ENCODE assay signal across 1 mouse cellular context in the genomic region with DNA sequence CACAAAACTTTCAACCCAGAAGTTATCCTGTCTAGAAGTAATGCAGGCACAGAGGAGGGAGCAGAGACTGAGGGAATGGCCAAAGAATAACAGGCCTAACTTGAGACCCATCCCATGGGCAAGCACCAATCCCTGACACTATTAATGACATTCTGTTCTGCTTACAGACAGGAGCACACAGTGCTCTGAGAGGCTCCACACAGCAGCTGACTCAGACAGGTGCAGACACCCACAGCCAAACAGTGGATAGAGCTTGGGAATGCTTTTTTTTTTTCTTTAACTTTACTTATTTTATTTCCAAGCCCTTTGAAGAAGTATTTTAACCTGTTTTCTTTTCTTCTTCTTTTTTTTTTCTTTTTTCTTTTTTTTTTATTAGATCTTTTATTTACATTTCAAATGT.
TF ChIP-seq lines count a peak whose summit lies in the region.

No protein-coding gene starts in this region.

TF ChIP-seq in myocyte, 11 proteins besides CTCF, POLR2A, EP300 and RAD21 (continued from another document):
- peak in 2 of 3 experiments; percentile 57 to 61 for TF ChIP-seq MYOG (IDR thresholded peaks at IDR 0.05; ENCODE audit: control insufficient read depth in 1 of 3, insufficient read depth in 1 of 3, insufficient read length in 2 of 3, low read depth in 2 of 3)
